Mouse (Mus musculus): ENCODE measurements around the gene Fbxo11. TPM values are rescaled to one million over a fixed set of nuclear protein-coding genes. Genes with fewer than 3 reads are reported as not detected.

Fbxo11 gene
- polyA plus RNA-seq, 1 experiment from 2014 or later = 36.4 TPM

- no peak overlapping the region for H3K27ac ChIP-seq (replicated peaks; ENCODE audit: low read depth, low read length)
- H3K4me3 ChIP-seq (ENCODE audit: low read depth, low read length) = no peak overlapping the region
- DNase-seq (ENCODE audit: low spot score) (no peak), ATAC-seq (replicated peaks; ENCODE audit: insufficient number of reproducible peaks, low FRiP score, low TSS enrichment, low read depth) (no peak)
- WGBS = 90% methylated on average over 2 of the region's 2 CpGs
- no peaks in the 10 kb centered on the region for H3K4me1 ChIP-seq (ENCODE audit: control insufficient read depth, insufficient read depth, low read length)
- no peaks in the 10 kb centered on the region for H3K36me3 ChIP-seq (replicated peaks; ENCODE audit: control insufficient read depth, insufficient read depth, low read depth, low read length)
- no peak overlapping the region for H3K4me2 ChIP-seq (ENCODE audit: low read depth, low read length)
- no peaks in the 10 kb centered on the region for H3K27me3 ChIP-seq (ENCODE audit: control insufficient read depth, insufficient read depth, low read length)
- H3K9ac ChIP-seq (replicated peaks; ENCODE audit: low read length) = no peak overlapping the region
- no peaks in the 10 kb centered on the region for H3K9me3 ChIP-seq (replicated peaks; ENCODE audit: control insufficient read depth, low read length)
Observed at GRCm38 (mm10) chr17:88050318-88050717, 14.8 kb downstream of the Fbxo11 start.

GRCm38 (mm10) chr17:88042099-88043086 is 22.7 kb downstream of the Fbxo11 start:
- Histone ChIP-seq H3K27ac (replicated peaks; ENCODE audit: low read depth, low read length) (no peak overlapping the region), H3K4me3 (ENCODE audit: low read depth, low read length) (no peak overlapping the region), H3K9ac (replicated peaks; ENCODE audit: low read length) (no peak overlapping the region), H3K9me3 (replicated peaks; ENCODE audit: control insufficient read depth, low read length) (no peaks in the 10 kb centered on the region), H3K4me1 (ENCODE audit: control insufficient read depth, insufficient read depth, low read length) (no peaks in the 10 kb centered on the region), H3K4me2 (ENCODE audit: low read depth, low read length) (no peak overlapping the region), H3K36me3 (replicated peaks; ENCODE audit: control insufficient read depth, insufficient read depth, low read depth, low read length) (no peaks in the 10 kb centered on the region), H3K27me3 (ENCODE audit: control insufficient read depth, insufficient read depth, low read length) (no peaks in the 10 kb centered on the region)
- DNase-seq (ENCODE audit: low spot score) (peak; percentile 20), ATAC-seq (replicated peaks; ENCODE audit: insufficient number of reproducible peaks, low FRiP score, low TSS enrichment, low read depth) (peak; percentile 71)
- 68% methylated on average over 12 of the region's 12 CpGs for WGBS

- H3K4me2 ChIP-seq (ENCODE audit: low read depth, low read length) = no peak overlapping the region
- WGBS = 91% methylated on average over 5 of the region's 5 CpGs
- no peaks in the 10 kb centered on the region for H3K27me3 ChIP-seq (ENCODE audit: control insufficient read depth, insufficient read depth, low read length)
- H3K4me3 ChIP-seq (ENCODE audit: low read depth, low read length) = no peak overlapping the region
- H3K27ac ChIP-seq (replicated peaks; ENCODE audit: low read depth, low read length) = no peak overlapping the region
- ATAC-seq (replicated peaks; ENCODE audit: insufficient number of reproducible peaks, low FRiP score, low TSS enrichment, low read depth) = no peak
- H3K36me3 ChIP-seq (replicated peaks; ENCODE audit: control insufficient read depth, insufficient read depth, low read depth, low read length) = no peaks in the 10 kb centered on the region
- no peak for DNase-seq (ENCODE audit: low spot score)
- no peaks in the 10 kb centered on the region for H3K4me1 ChIP-seq (ENCODE audit: control insufficient read depth, insufficient read depth, low read length)
- no peaks in the 10 kb centered on the region for H3K9me3 ChIP-seq (replicated peaks; ENCODE audit: control insufficient read depth, low read length)
- H3K9ac ChIP-seq (replicated peaks; ENCODE audit: low read length) = no peak overlapping the region
Observed at GRCm38 (mm10) chr17:88040810-88041209, 24.3 kb downstream of the Fbxo11 start.

GRCm38 (mm10) chr17:88034418-88034817 is 30.7 kb downstream of the Fbxo11 start:
- Histone ChIP-seq H3K4me2 (ENCODE audit: low read depth, low read length) (no peak overlapping the region), H3K4me1 (ENCODE audit: control insufficient read depth, insufficient read depth, low read length) (no peaks in the 10 kb centered on the region), H3K36me3 (replicated peaks; ENCODE audit: control insufficient read depth, insufficient read depth, low read depth, low read length) (no peaks in the 10 kb centered on the region), H3K9me3 (replicated peaks; ENCODE audit: control insufficient read depth, low read length) (no peaks in the 10 kb centered on the region), H3K9ac (replicated peaks; ENCODE audit: low read length) (no peak overlapping the region), H3K27ac (replicated peaks; ENCODE audit: low read depth, low read length) (no peak overlapping the region), H3K4me3 (ENCODE audit: low read depth, low read length) (no peak overlapping the region), H3K27me3 (ENCODE audit: control insufficient read depth, insufficient read depth, low read length) (no peaks in the 10 kb centered on the region)
- ATAC-seq (replicated peaks; ENCODE audit: insufficient number of reproducible peaks, low FRiP score, low TSS enrichment, low read depth) (no peak), DNase-seq (ENCODE audit: low spot score) (no peak)
- 89% methylated on average over 4 of the region's 4 CpGs for whole genome bisulfite sequencing

GRCm38 (mm10) chr17:88031755-88032154 is 33.3 kb downstream of the Fbxo11 start:
- 89% methylated on average over 5 of the region's 5 CpGs for WGBS
- H3K4me3 ChIP-seq (ENCODE audit: low read depth, low read length) = no peak overlapping the region
- DNase-seq (ENCODE audit: low spot score) (no peak), ATAC-seq (replicated peaks; ENCODE audit: insufficient number of reproducible peaks, low FRiP score, low TSS enrichment, low read depth) (no peak)
- no peaks in the 10 kb centered on the region for H3K36me3 ChIP-seq (replicated peaks; ENCODE audit: control insufficient read depth, insufficient read depth, low read depth, low read length)
- H3K4me1 ChIP-seq (ENCODE audit: control insufficient read depth, insufficient read depth, low read length) = no peaks in the 10 kb centered on the region
- H3K4me2 ChIP-seq (ENCODE audit: low read depth, low read length) = no peak overlapping the region
- no peaks in the 10 kb centered on the region for H3K9me3 ChIP-seq (replicated peaks; ENCODE audit: control insufficient read depth, low read length)
- H3K27me3 ChIP-seq (ENCODE audit: control insufficient read depth, insufficient read depth, low read length) = no peaks in the 10 kb centered on the region
- no peak overlapping the region for H3K27ac ChIP-seq (replicated peaks; ENCODE audit: low read depth, low read length)
- no peak overlapping the region for H3K9ac ChIP-seq (replicated peaks; ENCODE audit: low read length)

GRCm38 (mm10) chr17:88029194-88029970 is 35.7 kb downstream of the Fbxo11 start:
- Histone ChIP-seq H3K36me3 (replicated peaks; ENCODE audit: control insufficient read depth, insufficient read depth, low read depth, low read length) (no peaks in the 10 kb centered on the region), H3K9me3 (replicated peaks; ENCODE audit: control insufficient read depth, low read length) (no peaks in the 10 kb centered on the region), H3K27me3 (ENCODE audit: control insufficient read depth, insufficient read depth, low read length) (no peaks in the 10 kb centered on the region), H3K9ac (replicated peaks; ENCODE audit: low read length) (no peak overlapping the region), H3K4me3 (ENCODE audit: low read depth, low read length) (no peak overlapping the region), H3K4me1 (ENCODE audit: control insufficient read depth, insufficient read depth, low read length) (no peaks in the 10 kb centered on the region), H3K4me2 (ENCODE audit: low read depth, low read length) (no peak overlapping the region), H3K27ac (replicated peaks; ENCODE audit: low read depth, low read length) (no peak overlapping the region)
- ATAC-seq (replicated peaks; ENCODE audit: insufficient number of reproducible peaks, low FRiP score, low TSS enrichment, low read depth) (no peak), DNase-seq (ENCODE audit: low spot score) (no peak)
- WGBS = 89% methylated on average over 17 of the region's 17 CpGs

- no peaks in the 10 kb centered on the region for H3K9me3 ChIP-seq (replicated peaks; ENCODE audit: control insufficient read depth, low read length)
- WGBS = 58% methylated on average over 4 of the region's 4 CpGs
Observed at GRCm38 (mm10) chr17:88025227-88025626, 39.9 kb downstream of the Fbxo11 start.

GRCm38 (mm10) chr17:88023924-88024323 is 41.2 kb downstream of the Fbxo11 start:
- no peaks in the 10 kb centered on the region for H3K9me3 ChIP-seq (replicated peaks; ENCODE audit: control insufficient read depth, low read length)
- no peak for ATAC-seq (replicated peaks; ENCODE audit: insufficient number of reproducible peaks, low FRiP score, low TSS enrichment, low read depth)
- WGBS = 89% methylated on average over 1 of the region's 1 CpGs
- no peak overlapping the region for H3K4me2 ChIP-seq (ENCODE audit: low read depth, low read length)
- no peaks in the 10 kb centered on the region for H3K36me3 ChIP-seq (replicated peaks; ENCODE audit: control insufficient read depth, insufficient read depth, low read depth, low read length)
- no peak overlapping the region for H3K27ac ChIP-seq (replicated peaks; ENCODE audit: low read depth, low read length)
- no peak overlapping the region for H3K9ac ChIP-seq (replicated peaks; ENCODE audit: low read length)
- DNase-seq (ENCODE audit: low spot score) = no peak
- H3K27me3 ChIP-seq (ENCODE audit: control insufficient read depth, insufficient read depth, low read length) = no peaks in the 10 kb centered on the region
- no peaks in the 10 kb centered on the region for H3K4me1 ChIP-seq (ENCODE audit: control insufficient read depth, insufficient read depth, low read length)
- no peak overlapping the region for H3K4me3 ChIP-seq (ENCODE audit: low read depth, low read length)

More at GRCm38 (mm10) chr17:88025227-88025626, 39.9 kb downstream of the Fbxo11 start:
- no peak overlapping the region for H3K4me3 ChIP-seq (ENCODE audit: low read depth, low read length)
- no peak overlapping the region for H3K9ac ChIP-seq (replicated peaks; ENCODE audit: low read length)
- H3K4me1 ChIP-seq (ENCODE audit: control insufficient read depth, insufficient read depth, low read length) = no peaks in the 10 kb centered on the region
- no peak overlapping the region for H3K4me2 ChIP-seq (ENCODE audit: low read depth, low read length)
- ATAC-seq (replicated peaks; ENCODE audit: insufficient number of reproducible peaks, low FRiP score, low TSS enrichment, low read depth) = no peak
- no peak overlapping the region for H3K27ac ChIP-seq (replicated peaks; ENCODE audit: low read depth, low read length)
- no peaks in the 10 kb centered on the region for H3K36me3 ChIP-seq (replicated peaks; ENCODE audit: control insufficient read depth, insufficient read depth, low read depth, low read length)
- no peaks in the 10 kb centered on the region for H3K27me3 ChIP-seq (ENCODE audit: control insufficient read depth, insufficient read depth, low read length)
- DNase-seq (ENCODE audit: low spot score) = peak; percentile 73
